Comparison of ENCODE assay signal across 9 mouse cellular contexts in the genomic region with DNA sequence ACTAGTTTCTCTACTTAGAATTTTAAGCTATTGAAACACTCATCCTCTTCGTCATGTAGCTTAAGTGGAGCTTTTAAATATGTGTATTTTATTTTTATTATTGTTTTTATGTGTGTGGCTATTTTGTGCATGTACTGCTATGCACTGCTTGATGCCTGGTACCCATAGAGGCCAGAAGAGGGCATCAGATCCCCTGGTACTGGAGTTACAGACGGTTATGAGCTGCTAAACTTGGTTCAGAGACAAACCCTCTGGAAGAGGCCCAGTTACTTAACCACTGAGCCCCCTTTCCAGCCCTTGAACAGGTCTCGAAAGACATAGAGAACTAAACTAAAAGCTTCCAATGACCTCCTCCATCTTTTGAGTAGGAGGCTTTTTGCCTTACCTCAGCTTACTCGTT. TPM values are rescaled to one million over a fixed set of nuclear protein-coding genes. Genes with fewer than 3 reads are reported as not detected.
DNase-seq lines count a peak whose midpoint lies in the region; ATAC-seq and TF ChIP-seq lines count a peak whose summit lies in the region.
"Had no signal": no experiment of that assay in that cellular context is flagged by ENCODE, and none has a peak within 500 bp of the region (broad histone marks: within the 10 kb centered on the region; RNA-seq: fewer than 3 reads in every experiment).

No protein-coding gene starts in this region.

- no peak overlapping the region for H3K27ac ChIP-seq in heart, embryonic 11.5 days (ENCODE audit: low read depth, low read length)
- no peak overlapping the region for H3K27ac ChIP-seq in ES-Bruce4 (ENCODE audit: insufficient read depth, low read length)
- H3K27ac ChIP-seq in liver, embryonic 14.5 days: no peak overlapping the region
- H3K27ac ChIP-seq: liver, embryonic 13.5 days had no signal

- no peaks in the 10 kb centered on the region for H3K9me3 ChIP-seq in heart, embryonic 11.5 days (replicated peaks; ENCODE audit: control insufficient read depth, low read length)
- H3K9me3 ChIP-seq in ES-Bruce4 (replicated peaks; ENCODE audit: control insufficient read depth, insufficient read depth, low read length, poor library complexity, severe bottlenecking): no peaks in the 10 kb centered on the region
- H3K9me3 ChIP-seq in liver, embryonic 14.5 days (ENCODE audit: control insufficient read depth, low read length): no peaks in the 10 kb centered on the region
- H3K9me3 ChIP-seq: liver, embryonic 13.5 days had no signal

- no peak overlapping the region for H3K9ac ChIP-seq in heart, embryonic 11.5 days (ENCODE audit: low read depth, low read length)
- no peak overlapping the region for H3K9ac ChIP-seq in ES-Bruce4 (ENCODE audit: low read depth, poor library complexity, severe bottlenecking)
- no peak overlapping the region for H3K9ac ChIP-seq in liver, embryonic 14.5 days (replicated peaks)
- H3K9ac ChIP-seq: liver, embryonic 13.5 days had no signal

- TF ChIP-seq POLR2A in ES-Bruce4 (IDR thresholded peaks at IDR 0.05; ENCODE audit: insufficient read depth, low read length): no peak
- TF ChIP-seq POLR2A in brain, embryonic 14.5 days (IDR thresholded peaks at IDR 0.05; ENCODE audit: borderline replicate concordance, extremely low read depth, insufficient read depth, insufficient read length, poor library complexity, severe bottlenecking): no peak

- WGBS in heart, embryonic 11.5 days (ENCODE audit: insufficient replicate concordance): 68% methylated on average over 4 of the region's 4 CpGs
- 35% methylated on average over 4 of the region's 4 CpGs for WGBS in liver, embryonic 14.5 days (ENCODE audit: insufficient replicate concordance)

- no peak for ATAC-seq in heart, embryonic 11.5 days (replicated peaks; ENCODE audit: insufficient number of reproducible peaks, low FRiP score, low TSS enrichment)
- no peak for ATAC-seq in liver, embryonic 14.5 days (ENCODE audit: insufficient read depth)
- no peak for ATAC-seq in megakaryocyte-erythroid progenitor cell, adult 5-6 weeks (replicated peaks; ENCODE audit: low FRiP score, low TSS enrichment, poor library complexity, severe bottlenecking)
- ATAC-seq in activated CD4-positive, CD25-positive, alpha-beta regulatory T cell, adult 4 months: no peak

- no peak overlapping the region for H3K4me3 ChIP-seq in heart, embryonic 11.5 days (ENCODE audit: low read depth, low read length)
- H3K4me3 ChIP-seq in ES-Bruce4 (ENCODE audit: low read depth, low read length): no peak overlapping the region
- no peak overlapping the region for H3K4me3 ChIP-seq in liver, embryonic 14.5 days (ENCODE audit: insufficient read depth in 1 of 2, low read depth in 2 of 2, low read length in 2 of 2)
- H3K4me3 ChIP-seq: liver, embryonic 13.5 days had no signal

- H3K27me3 ChIP-seq in heart, embryonic 11.5 days (ENCODE audit: control insufficient read depth, insufficient read depth, low read length): no peaks in the 10 kb centered on the region
- H3K27me3 ChIP-seq in ES-Bruce4 (ENCODE audit: control insufficient read depth, insufficient read depth, low read length, poor library complexity, severe bottlenecking): no peaks in the 10 kb centered on the region
- no peaks in the 10 kb centered on the region for H3K27me3 ChIP-seq in liver, embryonic 14.5 days (ENCODE audit: control insufficient read depth, insufficient read depth, low read length)
- H3K27me3 ChIP-seq: liver, embryonic 13.5 days had no signal

- H3K36me3 ChIP-seq in heart, embryonic 11.5 days (ENCODE audit: control insufficient read depth, insufficient read depth, low read length): 0 out of 2 replicates have a peak, but pooled peaks cover 3% of the 10 kb centered on the region
- H3K36me3 ChIP-seq in ES-Bruce4 (ENCODE audit: control insufficient read depth, insufficient read depth, low read length, poor library complexity, severe bottlenecking): no peaks in the 10 kb centered on the region
- no peaks in the 10 kb centered on the region for H3K36me3 ChIP-seq in liver, embryonic 14.5 days (replicated peaks; ENCODE audit: control insufficient read depth, insufficient read depth, low read depth)
- H3K36me3 ChIP-seq: liver, embryonic 13.5 days had no signal

- no peak overlapping the region for H3K4me2 ChIP-seq in heart, embryonic 11.5 days
- H3K4me2 ChIP-seq in liver, embryonic 14.5 days (ENCODE audit: low read depth): no peak overlapping the region
- H3K4me2 ChIP-seq: liver, embryonic 13.5 days had no signal

- peak; percentile 35 for TF ChIP-seq CTCF in ES-Bruce4 (IDR thresholded peaks at IDR 0.05; ENCODE audit: low read depth, low read length)
- peak; percentile 52; the same call in 1 of the 2 replicates for TF ChIP-seq CTCF in brain, embryonic 14.5 days (IDR thresholded peaks at IDR 0.05; ENCODE audit: borderline replicate concordance, extremely low read depth, insufficient read depth, insufficient read length)
- TF ChIP-seq CTCF in liver, embryonic 14.5 days (IDR thresholded peaks at IDR 0.05; ENCODE audit: low read depth): peak; percentile 48

- peak; percentile 48 for DNase-seq in heart, postnatal 4 days
- peak; percentile 47 for DNase-seq in brain, embryonic 14.5 days (ENCODE audit: low read depth)
- DNase-seq in liver, embryonic 14.5 days (ENCODE audit: low read depth in 3 of 3, low spot score in 3 of 3): no peak
- no peak for DNase-seq in urinary bladder, postnatal 10 days (ENCODE audit: low spot score)
- DNase-seq: liver, embryonic 13.5 days had no signal

- TF ChIP-seq EP300 in ES-Bruce4 (IDR thresholded peaks at IDR 0.05; ENCODE audit: insufficient read depth, low read depth, low read length): no peak
- TF ChIP-seq EP300 in liver, embryonic 14.5 days (IDR thresholded peaks at IDR 0.05; ENCODE audit: low read depth): no peak

- H3K4me1 ChIP-seq in heart, embryonic 11.5 days (ENCODE audit: control insufficient read depth, insufficient read depth, low read length): peaks cover 27% of the 10 kb centered on the region
- no peaks in the 10 kb centered on the region for H3K4me1 ChIP-seq in ES-Bruce4 (ENCODE audit: control insufficient read depth, insufficient read depth, low read length)
- no peaks in the 10 kb centered on the region for H3K4me1 ChIP-seq in liver, embryonic 14.5 days (replicated peaks; ENCODE audit: control insufficient read depth in 2 of 2, insufficient read depth in 2 of 2, low read length in 1 of 2)
- H3K4me1 ChIP-seq: liver, embryonic 13.5 days had no signal

RNA-seq across cellular contexts. Expression of gene Sptbn1, which starts 30.0 kb away (rescaled TPM):
- total RNA-seq in heart, postnatal 4 days (2021): 100 to 1,000 TPM; 571 to 581 TPM
- polyA plus RNA-seq in heart, embryonic 11.5 days (2014; fragmentation: Nextera tagmentation; extraction: Ambion mirVana): 156 and 175 TPM in 2 replicates
- polyA plus RNA-seq in ES-Bruce4 (2011; ENCODE audit: insufficient read depth, insufficient read length, low read depth, missing spikeins): 147 and 148 TPM in 2 replicates
- 91.0 and 174 TPM in 2 replicates for polyA plus RNA-seq in brain, embryonic 14.5 days (2012; rRNA removed)
- 6.7 and 9.6 TPM in 2 replicates for polyA plus RNA-seq in liver, embryonic 14.5 days (2012; rRNA removed)
- polyA plus RNA-seq in liver, embryonic 14.5 days (2014; fragmentation: Nextera tagmentation; extraction: Ambion mirVana): 14.4 and 15.2 TPM in 2 replicates
- total RNA-seq in megakaryocyte-erythroid progenitor cell, adult 5-6 weeks (2014; fragmentation: Nextera tagmentation): 12.0 and 12.6 TPM in 2 replicates
- total RNA-seq in megakaryocyte-erythroid progenitor cell, adult 5-6 weeks (2017): 12.8 and 23.8 TPM in 2 replicates
- 10 to 100 TPM; 96.3 to 98.1 TPM for polyA plus RNA-seq in activated CD4-positive, CD25-positive, alpha-beta regulatory T cell, adult 4 months (2017; shearing (Covaris generic))

Comparison
In these comparisons a context has a peak if more than half of its experiments do, and no peak if none do; other contexts are left out.
1. DNase-seq: peak in heart, postnatal 4 days (single experiment) and brain, embryonic 14.5 days (single experiment); none in liver, embryonic 14.5 days (0 of 3) and urinary bladder, postnatal 10 days (single experiment).
2. Peak in every context shown above with its lines, with median percentiles within 50 percentile points of each other: CTCF ChIP-seq.